Mouse (Mus musculus) gastrocnemius, postnatal 14 days (tissue): ENCODE results near the gene Lrpap1. TPM values are rescaled to one million over a fixed set of nuclear protein-coding genes. Genes with fewer than 3 reads are reported as not detected.

Experiments
- DNase-seq: peaks from one replicate; pipeline ENCODE4 v3.0.0; 2021; ENCODE audit warnings: mixed read lengths
- intact Hi-C: fragments of 180-260 bp; cut with DNase I; formaldehyde crosslinking; loops from one replicate; pipeline ENCODE4 v1.15.1; 2025; ENCODE audit warnings: low total_unique reads
- long read RNA-seq, 2 experiments: library from polyadenylated mRNA; stranded (forward); transcript quantifications; one replicate each; pipeline ENCODE4 v2.0.0; 2021
- total RNA-seq, 2 experiments: library from RNA; stranded (reverse); gene quantifications; 2 replicates each; pipeline ENCODE4 v1.2.3; 2021

Lrpap1 gene
- 10 to 100 TPM; 33.0 to 36.7 TPM for total RNA-seq
- long read RNA-seq, experiment 1, transcript Lrpap1-201 (8 exons, 2,981 nt), result major isoform, 76 of 90 reads
- long read RNA-seq, experiment 1, partial matches to known transcripts, result 3 of 90 reads
- long read RNA-seq, experiment 1, other reads (novel, unspliced or antisense), result 11 of 90 reads
- long read RNA-seq, experiment 2, transcript Lrpap1-201 (8 exons, 2,981 nt), result major isoform, 85 of 93 reads
- long read RNA-seq, experiment 2, partial matches to known transcripts, result 2 of 93 reads
- long read RNA-seq, experiment 2, other reads (novel, unspliced or antisense), result 6 of 93 reads

GRCm38 (mm10) chr5:35104960-35105921, at the start of gene Lrpap1:
Lrpap1 (minus strand) TSS chr5:35105766.
- DNase-seq, result peak; percentile 88
- intact Hi-C loops, result no loop called here

- DNase-seq, result no peak
- intact Hi-C loops, result no loop called here
Measured at GRCm38 (mm10) chr5:35149939-35150338, 44.4 kb upstream of the Lrpap1 start.

- intact Hi-C loops, result no loop called here
- DNase-seq, result no peak
Measured at GRCm38 (mm10) chr5:35149526-35149925, 44.0 kb upstream of the Lrpap1 start.

GRCm38 (mm10) chr5:35147963-35148767, 42.6 kb upstream of the Lrpap1 start:
- no peak for DNase-seq
- intact Hi-C loops, result no loop called here

GRCm38 (mm10) chr5:35147155-35147962, 41.8 kb upstream of the Lrpap1 start:
- DNase-seq, result no peak
- intact Hi-C loops, result no loop called here

- no peak for DNase-seq
- intact Hi-C loops, result no loop called here
Measured at GRCm38 (mm10) chr5:35146747-35147146, 41.2 kb upstream of the Lrpap1 start.

GRCm38 (mm10) chr5:35144716-35145115, 39.1 kb upstream of the Lrpap1 start:
- intact Hi-C loops, result no loop called here
- no peak for DNase-seq

GRCm38 (mm10) chr5:35143460-35144245, 38.1 kb upstream of the Lrpap1 start:
- DNase-seq, result no peak
- intact Hi-C loops, result no loop called here

- no peak for DNase-seq
- intact Hi-C loops, result no loop called here
Measured at GRCm38 (mm10) chr5:35142910-35143309, 37.3 kb upstream of the Lrpap1 start.

GRCm38 (mm10) chr5:35141316-35141715, 35.8 kb upstream of the Lrpap1 start:
- intact Hi-C loops, result no loop called here
- DNase-seq, result no peak

- DNase-seq, result no peak
- intact Hi-C loops, result no loop called here
Measured at GRCm38 (mm10) chr5:35138183-35138611, 32.6 kb upstream of the Lrpap1 start.

- no peak for DNase-seq
- intact Hi-C loops, result no loop called here
Measured at GRCm38 (mm10) chr5:35137510-35138182, 32.1 kb upstream of the Lrpap1 start.

GRCm38 (mm10) chr5:35135903-35136302, 30.3 kb upstream of the Lrpap1 start:
- intact Hi-C loops, result no loop called here
- no peak for DNase-seq

- intact Hi-C loops, result no loop called here
- DNase-seq, result no peak
Measured at GRCm38 (mm10) chr5:35134286-35134685, 28.7 kb upstream of the Lrpap1 start.

GRCm38 (mm10) chr5:35133468-35133867, 27.9 kb upstream of the Lrpap1 start:
- intact Hi-C loops, result no loop called here
- no peak for DNase-seq

GRCm38 (mm10) chr5:35132278-35132980, 26.9 kb upstream of the Lrpap1 start:
- intact Hi-C loops, result no loop called here
- DNase-seq, result no peak

GRCm38 (mm10) chr5:35131773-35132172, 26.2 kb upstream of the Lrpap1 start:
- intact Hi-C loops, result no loop called here
- peak; percentile 90 for DNase-seq
